18 mouse cellular contexts compared by ENCODE assay signal in genomic region chr15:80037255-80038109, GRCm38 (mm10). TPM values are rescaled to one million over a fixed set of nuclear protein-coding genes. Genes with fewer than 3 reads are reported as not detected.
DNase-seq lines count a peak whose midpoint lies in the region; ATAC-seq and TF ChIP-seq lines count a peak whose summit lies in the region.
"Had no signal": no experiment of that assay in that cellular context is flagged by ENCODE, and none has a peak within 500 bp of the region (broad histone marks: within the 10 kb centered on the region; RNA-seq: fewer than 3 reads in every experiment).

No protein-coding gene starts in this region.

- H3K27me3 ChIP-seq in kidney, postnatal 0 days (ENCODE audit: insufficient read depth, low read length) = no peaks in the 10 kb centered on the region
- H3K27me3 ChIP-seq in CH12.LX (replicated peaks) = peaks cover 39% of the 10 kb centered on the region
- H3K27me3 ChIP-seq: embryonic facial prominence, embryonic 13.5 days; hindbrain, embryonic 12.5 days had no signal

- H3K4me3 ChIP-seq in kidney, postnatal 0 days (replicated peaks; ENCODE audit: low read depth, low read length) = no peak overlapping the region
- H3K4me3 ChIP-seq in CH12.LX (replicated peaks in 1 of 3; ENCODE audit: low read depth in 2 of 3, low read length in 2 of 3, poor library complexity in 1 of 3) = no peak overlapping the region
- no peak overlapping the region for H3K4me3 ChIP-seq in macrophage (ENCODE audit: inconsistent target)
- H3K4me3 ChIP-seq: embryonic facial prominence, embryonic 13.5 days; hindbrain, embryonic 12.5 days; layer of hippocampus, adult 2 months had no signal

- H3K27ac ChIP-seq in kidney, postnatal 0 days = 0 out of 2 replicates have a peak overlapping the region, but pooled peaks have one; percentile 36
- no peak overlapping the region for H3K27ac ChIP-seq in CH12.LX (ENCODE audit: insufficient read depth, low read depth)
- H3K27ac ChIP-seq in macrophage = peak overlapping the region; percentile 13
- H3K27ac ChIP-seq: embryonic facial prominence, embryonic 13.5 days; hindbrain, embryonic 12.5 days; layer of hippocampus, adult 2 months had no signal

- DNase-seq in adrenal gland, postnatal 36 days = peak; percentile 37 to 41
- no peak for DNase-seq in adrenal gland, postnatal 10 days
- DNase-seq in kidney, postnatal 0 days (ENCODE audit: low spot score) = no peak
- DNase-seq in kidney, postnatal 10 days = no peak
- DNase-seq in CH12.LX (ENCODE audit: extremely low read depth) = no peak
- DNase-seq in frontal cortex, postnatal 14 days (ENCODE audit: low spot score in 2 of 2) = no peak
- no peak for DNase-seq in ovary, postnatal 36 days (ENCODE audit: low spot score)
- DNase-seq: adrenal gland, adult 2 months; cerebellum, adult 8-10 months; kidney, adult 9 months; liver; lung, adult 18-20 months; thymus, postnatal 4 days had no signal

- no peak for TF ChIP-seq RAD21 in CH12.LX (IDR thresholded peaks at IDR 0.05; ENCODE audit: low read depth, low read length)

- dilution Hi-C loops in CH12.LX (cut with MboI; ENCODE audit: extremely low pct_ligation_motif_present, extremely low pct_unique_long_range_greater_than_20kb, low sequenced_read_pairs) = no loop called here

- 67% methylated on average over 11 of the region's 11 CpGs for WGBS in kidney, postnatal 0 days
- WGBS in macrophage (ENCODE audit: missing documents) = 53% methylated on average over 11 of the region's 11 CpGs

- H3K9ac ChIP-seq in kidney, postnatal 0 days (ENCODE audit: low read depth, low read length) = no peak overlapping the region
- no peak overlapping the region for H3K9ac ChIP-seq in CH12.LX (ENCODE audit: insufficient read depth, low read depth)
- H3K9ac ChIP-seq: embryonic facial prominence, embryonic 13.5 days; hindbrain, embryonic 12.5 days had no signal

- no peaks in the 10 kb centered on the region for H3K79me2 ChIP-seq in CH12.LX (replicated peaks; ENCODE audit: control insufficient read depth, extremely low read depth, insufficient read depth, poor library complexity, severe bottlenecking)
- no peaks in the 10 kb centered on the region for H3K79me2 ChIP-seq in macrophage (ENCODE audit: inconsistent target)

- no peak for ATAC-seq in kidney, postnatal 0 days (replicated peaks; ENCODE audit: low FRiP score, low read depth)
- ATAC-seq: forebrain, embryonic 16.5 days had no signal

- no peak for TF ChIP-seq POLR2A in CH12.LX (IDR thresholded peaks at IDR 0.05; ENCODE audit: low read depth, low read length)

- TF ChIP-seq CTCF in kidney, postnatal 0 days (IDR thresholded peaks at IDR 0.05; ENCODE audit: low read depth) = no peak
- TF ChIP-seq CTCF in CH12.LX (conservative IDR thresholded peaks at IDR 0.05 in 1 of 2, IDR thresholded peaks at IDR 0.05 in 1 of 2; ENCODE audit: low read depth in 2 of 2, low read length in 2 of 2) = no peak

- H3K9me3 ChIP-seq in kidney, postnatal 0 days (replicated peaks; ENCODE audit: low read length) = no peaks in the 10 kb centered on the region
- peaks cover 19% of the 10 kb centered on the region for H3K9me3 ChIP-seq in CH12.LX (replicated peaks; ENCODE audit: low read length)
- H3K9me3 ChIP-seq: embryonic facial prominence, embryonic 13.5 days; hindbrain, embryonic 12.5 days had no signal

- no peaks in the 10 kb centered on the region for H3K4me1 ChIP-seq in kidney, postnatal 0 days (replicated peaks; ENCODE audit: insufficient read depth, low read length)
- peaks cover 28 to 42% of the 10 kb centered on the region in 2 experiments for H3K4me1 ChIP-seq in CH12.LX (ENCODE audit: control insufficient read depth in 1 of 2, insufficient read depth in 2 of 2)
- H3K4me1 ChIP-seq: embryonic facial prominence, embryonic 13.5 days; hindbrain, embryonic 12.5 days had no signal

- H3K4me2 ChIP-seq in kidney, postnatal 0 days (ENCODE audit: low read length) = no peak overlapping the region
- 0 out of 2 replicates have a peak overlapping the region, but pooled peaks have one; percentile 2 for H3K4me2 ChIP-seq in CH12.LX (ENCODE audit: insufficient read depth, low read depth, poor library complexity, severe bottlenecking)
- H3K4me2 ChIP-seq: embryonic facial prominence, embryonic 13.5 days; hindbrain, embryonic 12.5 days had no signal

- H3K36me3 ChIP-seq in kidney, postnatal 0 days (ENCODE audit: insufficient read depth, low read length) = no peaks in the 10 kb centered on the region
- H3K36me3 ChIP-seq in CH12.LX (replicated peaks in 1 of 2; ENCODE audit: control insufficient read depth in 1 of 2, insufficient read depth in 1 of 2, low read length in 1 of 2) (no peaks in the 10 kb centered on the region), macrophage (ENCODE audit: inconsistent target) (no peaks in the 10 kb centered on the region)
- H3K36me3 ChIP-seq: embryonic facial prominence, embryonic 13.5 days; hindbrain, embryonic 12.5 days had no signal

- in situ Hi-C loops in CH12.LX (cut with MboI; ENCODE audit: low pct_ligation_motif_present, low pct_unique_long_range_greater_than_20kb, low sequenced_read_pairs) = no loop called here

- TF ChIP-seq EP300 in CH12.LX (IDR thresholded peaks at IDR 0.05; ENCODE audit: low read length) = no peak

TF ChIP-seq in CH12.LX, 34 proteins besides CTCF, POLR2A, EP300 and RAD21:
- 0 out of 2 replicates have a peak, but pooled peaks have one; percentile 50 for TF ChIP-seq IRF4 (IDR thresholded peaks at IDR 0.05; ENCODE audit: low read depth, low read length)
- TF ChIP-seq MAZ (IDR thresholded peaks at IDR 0.05; ENCODE audit: low read depth, low read length) = no peak
- no peak for TF ChIP-seq HCFC1 (IDR thresholded peaks at IDR 0.05; ENCODE audit: low read depth, low read length)
- TF ChIP-seq SIN3A (IDR thresholded peaks at IDR 0.05; ENCODE audit: low read length) = no peak
- peak; percentile 37; the same call in 1 of the 2 replicates for TF ChIP-seq MXI1 (IDR thresholded peaks at IDR 0.05; ENCODE audit: low read depth, low read length)
- no peak for TF ChIP-seq MYC (IDR thresholded peaks at IDR 0.05; ENCODE audit: low read depth, low read length)
- no peak for TF ChIP-seq USF2 (conservative IDR thresholded peaks at IDR 0.05; ENCODE audit: low read depth, low read length)
TF ChIP-seq in CH12.LX: peak in this region for 2.

RNA-seq across cellular contexts. Expression of gene Pdgfb, which starts 22.7 kb away (rescaled TPM):
- total RNA-seq in adrenal gland, postnatal 36 days (2021) = 10 to 100 TPM; 31.7 to 39.4 TPM
- 10 to 100 TPM; 37.8 to 46.7 TPM for total RNA-seq in adrenal gland, postnatal 10 days (2021)
- 6.5 and 6.8 TPM in 2 replicates for polyA plus RNA-seq in kidney, postnatal 0 days (2015; fragmentation: Nextera tagmentation; extraction: Ambion mirVana)
- not detected in 2 replicates for total RNA-seq in CH12.LX (2012; rRNA removed)
- total RNA-seq in CH12.LX (2014; rRNA removed) = not detected in 2 replicates
- not detected in 2 replicates for polyA plus RNA-seq in CH12.LX (2012; ENCODE audit: insufficient read length, low read depth)
- total RNA-seq in macrophage (2018; cell fraction: chromatin; rRNA removed) = 10 to 100 TPM in 12 of 26 experiments, 1 to 10 TPM in 14; 2.3 to 61.6 (median 9.1) TPM
- total RNA-seq in macrophage (2018; cell fraction: cytosol; rRNA removed) = 10 to 100 TPM in 12 of 26 experiments, 1 to 10 TPM in 14; 2.9 to 35.1 (median 6.4) TPM
- total RNA-seq in macrophage (2018; cell fraction: nucleus; rRNA removed) = 10 to 100 TPM in 15 of 26 experiments, 1 to 10 TPM in 11; 5.4 to 78.2 (median 13.6) TPM
- 10.0 to 24.1 TPM (median 11.9 TPM) in 3 replicates for polyA plus RNA-seq in macrophage (2018)

RNA-seq across cellular contexts. Expression of gene Syngr1, which starts 53.7 kb away (rescaled TPM):
- 10 to 100 TPM; 28.0 to 31.5 TPM for total RNA-seq in adrenal gland, postnatal 36 days (2021)
- total RNA-seq in adrenal gland, postnatal 10 days (2021) = 10 to 100 TPM; 30.2 to 35.0 TPM
- polyA plus RNA-seq in kidney, postnatal 0 days (2015; fragmentation: Nextera tagmentation; extraction: Ambion mirVana) = 21.8 and 24.1 TPM in 2 replicates
- 10.7 and 14.8 TPM in 2 replicates for total RNA-seq in CH12.LX (2012; rRNA removed)
- 6.0 and 9.7 TPM in 2 replicates for total RNA-seq in CH12.LX (2014; rRNA removed)
- 7.0 and 11.3 TPM in 2 replicates for polyA plus RNA-seq in CH12.LX (2012; ENCODE audit: insufficient read length, low read depth)
- 100 to 1,000 TPM in 11 of 26 experiments, 10 to 100 TPM in 14, 1 to 10 TPM in 1; 8.5 to 192 (median 76.8) TPM for total RNA-seq in macrophage (2018; cell fraction: chromatin; rRNA removed)
- total RNA-seq in macrophage (2018; cell fraction: cytosol; rRNA removed) = 100 to 1,000 TPM; 185 to 377 (median 258) TPM
- 100 to 1,000 TPM in 19 of 26 experiments, 10 to 100 TPM in 7; 29.5 to 228 (median 114) TPM for total RNA-seq in macrophage (2018; cell fraction: nucleus; rRNA removed)
- 139 to 428 TPM (median 314 TPM) in 3 replicates for polyA plus RNA-seq in macrophage (2018)

RNA-seq across cellular contexts. Expression of gene Rpl3, which starts 54.2 kb away (rescaled TPM):
- total RNA-seq in adrenal gland, postnatal 36 days (2021) = 100 to 1,000 TPM; 602 to 611 TPM
- 100 to 1,000 TPM; 672 to 709 TPM for total RNA-seq in adrenal gland, postnatal 10 days (2021)
- 970 and 975 TPM in 2 replicates for polyA plus RNA-seq in kidney, postnatal 0 days (2015; fragmentation: Nextera tagmentation; extraction: Ambion mirVana)
- total RNA-seq in CH12.LX (2012; rRNA removed) (3,351 and 3,819 TPM in 2 replicates), CH12.LX (2014; rRNA removed) (2,106 and 2,198 TPM in 2 replicates)
- polyA plus RNA-seq in CH12.LX (2012; ENCODE audit: insufficient read length, low read depth) (2,552 and 2,592 TPM in 2 replicates), macrophage (2018) (633 to 940 TPM (median 770 TPM) in 3 replicates)
- total RNA-seq in macrophage (2018; cell fraction: chromatin; rRNA removed) = 100 to 1,000 TPM in 24 of 26 experiments, 10 to 100 TPM in 2; 70.8 to 495 (median 240) TPM
- 100 to 1,000 TPM; 413 to 862 (median 571) TPM for total RNA-seq in macrophage (2018; cell fraction: cytosol; rRNA removed)
- 100 to 1,000 TPM; 139 to 883 (median 221) TPM for total RNA-seq in macrophage (2018; cell fraction: nucleus; rRNA removed)

Comparison
In these comparisons a context has a peak if more than half of its experiments do, and no peak if none do; other contexts are left out.
1. DNase-seq: peak in adrenal gland, postnatal 36 days (2 of 2); none in adrenal gland, postnatal 10 days (single experiment), kidney, postnatal 0 days (single experiment), kidney, postnatal 10 days (single experiment), CH12.LX (single experiment), frontal cortex, postnatal 14 days (0 of 2) and ovary, postnatal 36 days (single experiment).
2. RNA of gene Pdgfb, which starts 22.7 kb away (total RNA-seq): 37.8 to 46.7 TPM in adrenal gland, postnatal 10 days and 31.7 to 39.4 TPM in adrenal gland, postnatal 36 days; not detected in CH12.LX; every median in the first group is over 10 times any median in the second.